Mouse (Mus musculus) large intestine, adult 2 months (tissue): Measurements from ENCODE around the gene Gramd1b. TPM values are rescaled to one million over a fixed set of nuclear protein-coding genes. Genes with fewer than 3 reads are reported as not detected.

Experiments
- DNase-seq: peaks from one replicate; pipeline ENCODE4 v3.0.0-alpha.2; 2012; ENCODE audit warnings: low read depth, low spot score
- WGBS: fragments of 180-500 bp; shearing (Covaris S2); methylation state at CpG from one replicate; pipeline ENCODE4 v1.1.7; 2018; 5-methylcytosine and 5-hydroxymethylcytosine counted together
- polyA plus RNA-seq: library from polyadenylated mRNA; depleted of rRNA; stranded (reverse); fragments of >200 nt; gene quantifications from 2 replicates; pipeline ENCODE4 v1.2.3, GENCODE M21; 2012

Gene Gramd1b
- polyA plus RNA-seq, 1 experiment: 26.9 TPM

- 82% methylated on average over 12 of the region's 12 CpGs for WGBS
- no peak for DNase-seq
Measured at GRCm38 (mm10) chr9:40438731-40439526, 92.3 kb downstream of the Gramd1b start.

- no peak for DNase-seq
- 68% methylated on average over 7 of the region's 7 CpGs for whole genome bisulfite sequencing
Measured at GRCm38 (mm10) chr9:40437891-40438290, 93.3 kb downstream of the Gramd1b start.

GRCm38 (mm10) chr9:40433286-40433685 is 97.9 kb downstream of the Gramd1b start:
- no peak for DNase-seq
- WGBS: 93% methylated on average over 5 of the region's 5 CpGs

GRCm38 (mm10) chr9:40430969-40431368 is 100.2 kb downstream of the Gramd1b start:
- no peak for DNase-seq
- 85% methylated on average over 8 of the region's 8 CpGs for WGBS

- DNase-seq: no peak
- WGBS: 94% methylated on average over 2 of the region's 2 CpGs
Measured at GRCm38 (mm10) chr9:40427663-40428062, 103.5 kb downstream of the Gramd1b start.

- DNase-seq: no peak
- 87% methylated on average over 9 of the region's 9 CpGs for WGBS
Measured at GRCm38 (mm10) chr9:40426282-40426964, 104.8 kb downstream of the Gramd1b start.

GRCm38 (mm10) chr9:40424874-40425273 is 106.3 kb downstream of the Gramd1b start:
- no peak for DNase-seq

- 71% methylated on average over 6 of the region's 6 CpGs for WGBS
- no peak for DNase-seq
Measured at GRCm38 (mm10) chr9:40423427-40423867, 107.7 kb downstream of the Gramd1b start.

- WGBS: 85% methylated on average over 11 of the region's 11 CpGs
- DNase-seq: no peak
Measured at GRCm38 (mm10) chr9:40422368-40423057, 108.7 kb downstream of the Gramd1b start.

GRCm38 (mm10) chr9:40420652-40421335 is 110.4 kb downstream of the Gramd1b start:
- WGBS: 33% methylated on average over 15 of the region's 15 CpGs
- DNase-seq: peak; percentile 67

- DNase-seq: no peak
- 81% methylated on average over 5 of the region's 5 CpGs for WGBS
Measured at GRCm38 (mm10) chr9:40418803-40419202, 112.4 kb downstream of the Gramd1b start.

- WGBS: 83% methylated on average over 7 of the region's 7 CpGs
Measured at GRCm38 (mm10) chr9:40416150-40416549, 115.0 kb downstream of the Gramd1b start.

GRCm38 (mm10) chr9:40414904-40415766 is 116.0 kb downstream of the Gramd1b start:
- DNase-seq: peak; percentile 81
- 28% methylated on average over 18 of the region's 18 CpGs for WGBS

More at GRCm38 (mm10) chr9:40416150-40416549, 115.0 kb downstream of the Gramd1b start:
- DNase-seq: no peak

- DNase-seq: peak; percentile 47
- 3% methylated on average over 15 of the region's 15 CpGs for WGBS
Measured at GRCm38 (mm10) chr9:40414498-40414903, 116.7 kb downstream of the Gramd1b start.

- WGBS: 67% methylated on average over 4 of the region's 4 CpGs
- DNase-seq: no peak
Measured at GRCm38 (mm10) chr9:40413601-40414000, 117.6 kb downstream of the Gramd1b start.

GRCm38 (mm10) chr9:40412931-40413330 is 118.3 kb downstream of the Gramd1b start:
- whole genome bisulfite sequencing: 91% methylated on average over 14 of the region's 14 CpGs
- DNase-seq: no peak

- no peak for DNase-seq
- 90% methylated on average over 4 of the region's 4 CpGs for WGBS
Measured at GRCm38 (mm10) chr9:40412246-40412645, 118.9 kb downstream of the Gramd1b start.

- no peak for DNase-seq
- WGBS: 90% methylated on average over 3 of the region's 3 CpGs
Measured at GRCm38 (mm10) chr9:40410895-40411294, 120.3 kb downstream of the Gramd1b start.

- 71% methylated on average over 2 of the region's 2 CpGs for WGBS
Measured at GRCm38 (mm10) chr9:40409071-40409470, 122.1 kb downstream of the Gramd1b start.

More at GRCm38 (mm10) chr9:40409071-40409470, 122.1 kb downstream of the Gramd1b start:
- DNase-seq: no peak
